Mouse (Mus musculus) layer of hippocampus, postnatal 25 days (tissue): ENCODE measurements around the gene Hilpda. TPM values are rescaled to one million over a fixed set of nuclear protein-coding genes. Genes with fewer than 3 reads are reported as not detected.

Experiments used
- DNase-seq, 2 experiments: peaks; one replicate each; pipeline ENCODE4 v3.0.0; 2022; ENCODE audit warnings: mixed read lengths in 2 of 2, low spot score in 1 of 2; ENCODE audit errors: extremely low spot score in 1 of 2
- total RNA-seq, 2 experiments: library from RNA; stranded (reverse); gene quantifications; 2 replicates each; pipeline ENCODE4 v1.2.3; 2021

The Hilpda gene
- 1 to 10 TPM; 4.6 to 6.6 TPM for total RNA-seq

DNA sequence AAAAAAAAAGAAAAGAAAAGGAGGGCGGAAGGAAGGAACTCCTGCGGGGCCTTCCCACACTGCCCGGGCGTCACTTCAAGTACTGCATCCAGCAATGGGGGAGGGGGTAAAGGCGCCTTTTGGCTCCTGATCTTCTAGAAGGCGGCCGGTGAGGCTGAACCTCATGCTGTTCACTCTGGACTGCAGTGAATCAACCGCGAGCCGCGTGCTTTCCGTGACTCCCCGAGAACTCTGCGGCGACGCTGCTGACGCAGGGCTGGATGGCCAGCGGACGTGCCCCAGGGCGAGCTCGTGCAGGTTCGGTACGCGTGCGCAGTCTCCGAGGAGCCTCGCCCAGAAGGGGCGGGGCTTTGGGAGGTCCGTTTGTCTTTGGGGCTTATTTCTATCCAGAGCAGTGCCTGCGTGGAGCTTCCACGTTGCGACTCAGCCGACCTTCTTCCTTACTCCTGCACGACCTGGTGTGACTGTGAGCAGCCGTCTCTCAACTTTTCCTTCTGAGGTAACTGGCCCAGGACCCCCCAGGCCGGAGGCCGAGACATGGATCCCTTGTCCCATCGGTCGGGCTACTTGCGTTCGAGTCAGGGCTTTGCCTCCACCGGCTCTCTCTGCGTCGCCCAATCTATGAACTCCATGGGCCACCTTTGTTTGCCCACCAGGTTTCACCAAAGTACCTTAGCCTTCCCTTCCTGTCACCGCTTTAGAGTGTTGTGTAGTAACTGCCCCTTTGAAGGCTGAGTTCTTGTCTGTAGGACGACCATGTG, at the start of gene Hilpda:
Gene Hilpda, plus strand, starts transcription at position 177 of the 761 bp plus-strand sequence.
- DNase-seq, result peak; percentile 77 to 81

DNA sequence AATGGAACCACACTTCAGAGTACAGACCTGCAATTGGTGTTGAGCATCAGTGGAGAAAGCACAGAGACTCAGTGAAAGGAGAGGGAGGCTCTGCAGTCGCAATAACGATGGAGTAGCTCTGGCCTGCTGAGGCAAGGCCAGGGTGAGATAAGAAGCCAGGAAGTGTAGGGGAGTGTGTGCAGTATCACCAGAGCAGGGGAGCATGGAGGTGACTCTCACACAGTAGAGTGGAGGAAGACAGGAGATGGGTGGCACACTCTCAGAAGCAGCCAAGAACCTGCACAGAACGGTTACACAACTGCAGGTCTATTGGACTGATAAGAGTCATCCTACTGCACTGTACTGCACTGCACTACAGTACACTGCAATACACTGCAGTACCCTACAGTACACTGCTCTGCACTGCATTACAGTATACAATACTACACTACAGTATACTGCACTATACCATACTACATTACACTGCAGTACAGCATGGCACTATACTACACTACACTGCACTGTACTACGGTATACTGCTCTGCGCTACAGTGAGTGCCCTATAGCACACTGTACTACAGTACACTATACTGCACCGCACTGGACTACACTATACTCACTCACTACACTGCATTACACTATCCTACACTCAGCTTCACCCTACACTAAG, 42.9 kb upstream of the Hilpda start:
- no peak for DNase-seq

DNA sequence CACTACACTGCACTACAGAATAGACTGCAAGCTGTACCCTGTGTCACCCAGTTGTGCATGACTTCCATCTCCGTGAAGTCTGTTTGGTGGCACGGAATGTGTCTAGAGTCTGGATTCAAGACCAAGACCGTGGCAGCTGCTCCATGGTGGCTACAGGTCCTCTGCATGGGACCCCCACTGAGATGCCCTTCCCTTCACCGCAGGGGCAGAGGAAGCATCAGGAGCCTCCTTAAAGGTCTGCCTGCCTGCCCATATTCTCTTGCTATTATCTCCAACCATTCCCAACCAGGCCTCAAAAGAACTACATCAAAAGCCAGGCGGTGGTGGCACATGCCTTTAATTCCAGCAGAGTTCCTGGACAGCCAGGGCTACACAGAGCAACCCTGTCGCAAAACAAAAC, 41.9 kb upstream of the Hilpda start:
- no peak for DNase-seq

DNA sequence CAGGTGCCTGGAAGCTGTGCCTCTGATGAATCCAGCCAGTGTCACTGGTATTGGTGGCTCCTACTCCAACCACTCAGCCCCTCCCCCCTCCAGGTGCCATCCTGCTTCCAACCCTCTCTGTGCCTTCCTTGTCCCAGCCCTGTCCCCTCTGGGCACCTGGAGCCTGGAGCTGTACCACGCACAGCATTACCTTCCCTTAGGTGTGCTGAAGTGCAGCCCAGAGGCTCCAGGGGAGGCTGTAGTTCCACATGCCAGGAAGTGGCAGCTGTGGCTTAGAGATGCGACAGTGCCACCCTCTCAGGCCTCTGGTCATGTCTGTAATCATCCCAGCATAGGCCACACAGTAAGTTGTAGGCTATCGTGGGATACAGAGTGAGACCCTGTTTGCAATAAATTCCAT, 40.5 kb upstream of the Hilpda start:
- no peak for DNase-seq

DNA sequence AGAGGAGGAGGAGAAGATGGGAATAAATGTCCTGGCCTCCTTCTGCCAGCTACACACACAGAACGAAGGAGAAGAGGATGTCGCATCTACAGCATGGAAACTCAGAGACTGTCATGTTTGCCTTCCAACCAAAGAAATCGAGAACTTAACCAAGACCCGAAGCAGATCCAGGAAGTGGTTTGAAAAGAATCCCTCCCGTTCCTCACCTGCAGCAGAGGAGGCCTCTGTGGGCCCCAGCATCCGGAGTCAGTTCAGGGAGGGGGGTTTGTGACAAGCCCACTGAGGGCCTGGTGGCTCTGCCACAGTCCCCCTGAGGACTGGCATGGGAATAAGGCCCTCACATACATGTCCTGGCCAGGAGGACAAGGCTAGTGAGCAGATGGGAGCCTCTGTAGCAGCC, 40.0 kb upstream of the Hilpda start:
- DNase-seq, result no peak

DNA sequence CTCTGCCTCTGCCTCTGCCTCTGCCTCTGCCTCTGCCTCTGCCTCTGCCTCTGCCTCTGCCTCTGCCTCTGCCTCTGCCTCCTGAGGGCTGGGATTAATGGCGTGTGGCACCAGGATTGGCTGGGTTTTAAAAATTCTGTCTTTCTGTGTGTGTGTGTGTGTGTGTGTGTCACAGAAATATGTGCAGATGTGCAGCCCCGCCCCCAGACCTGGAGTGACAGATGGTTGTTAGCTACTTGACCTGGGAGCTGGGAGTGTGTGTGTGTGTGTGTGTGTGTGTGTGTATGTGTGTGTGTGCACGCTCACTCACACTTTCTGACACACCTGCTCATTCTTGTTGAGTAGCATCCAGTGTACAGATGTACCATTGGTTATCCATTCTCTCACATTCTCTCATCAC, 38.6 kb upstream of the Hilpda start:
- no peak for DNase-seq

DNA sequence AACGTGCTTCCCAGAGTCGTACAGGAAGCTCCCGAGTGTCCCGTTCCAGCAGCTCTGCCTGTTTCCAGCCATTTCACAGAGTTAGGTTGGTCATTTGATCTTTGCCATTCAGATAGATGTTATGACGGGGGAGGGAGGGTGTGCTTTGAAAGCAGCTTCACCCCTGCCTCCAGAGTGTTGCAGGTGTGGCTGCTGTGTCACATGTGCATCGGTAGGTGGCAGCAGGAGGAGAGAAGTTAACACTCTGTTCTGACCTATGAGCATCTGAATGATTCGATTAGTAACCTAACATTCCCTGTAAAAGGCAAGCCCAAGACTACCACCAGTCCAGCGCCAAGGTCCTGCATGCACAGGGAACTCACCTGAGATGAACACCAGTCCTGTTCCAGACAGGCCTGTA, 38.0 kb upstream of the Hilpda start:
- no peak for DNase-seq

DNA sequence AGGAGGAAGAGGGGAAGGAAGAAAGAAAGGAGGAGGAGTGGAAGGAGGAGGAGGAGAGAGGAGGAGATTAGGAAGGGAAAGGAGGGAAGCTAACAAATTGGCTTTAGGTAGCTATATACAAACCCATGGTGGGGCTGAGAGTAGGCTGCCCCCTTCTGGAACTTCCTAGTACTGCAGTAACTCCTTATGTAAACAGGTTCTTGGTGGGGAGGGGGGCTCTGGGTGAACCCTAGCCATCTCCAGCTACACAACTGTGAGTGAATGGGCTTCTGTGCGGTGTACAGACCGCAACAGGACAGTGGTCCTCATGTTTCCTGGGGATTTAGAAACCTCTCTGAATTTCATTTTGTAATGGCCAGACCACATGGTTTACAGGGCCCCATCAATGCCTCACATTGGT, 31.5 kb upstream of the Hilpda start:
- DNase-seq, result peak in 1 of 2 experiments; percentile 61

DNA sequence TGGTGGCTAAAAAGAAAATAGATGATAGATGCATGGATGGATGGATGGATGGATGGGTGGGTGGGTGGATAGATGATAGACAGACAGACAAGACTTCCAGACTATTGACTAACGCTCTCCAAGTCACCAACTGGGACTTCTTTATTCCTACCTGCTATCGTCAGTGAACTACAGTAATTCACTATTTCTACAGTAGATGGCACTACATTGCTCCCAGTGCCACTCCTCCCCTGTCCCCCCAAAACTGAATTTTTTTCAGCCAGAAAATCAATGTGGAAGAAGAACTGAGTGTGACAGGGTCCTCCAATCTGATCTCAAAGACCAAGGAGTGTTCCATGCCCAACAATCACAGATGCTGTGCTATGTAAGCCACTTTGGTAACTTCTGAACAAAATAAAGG, 30.6 kb upstream of the Hilpda start:
- DNase-seq, result no peak

DNA sequence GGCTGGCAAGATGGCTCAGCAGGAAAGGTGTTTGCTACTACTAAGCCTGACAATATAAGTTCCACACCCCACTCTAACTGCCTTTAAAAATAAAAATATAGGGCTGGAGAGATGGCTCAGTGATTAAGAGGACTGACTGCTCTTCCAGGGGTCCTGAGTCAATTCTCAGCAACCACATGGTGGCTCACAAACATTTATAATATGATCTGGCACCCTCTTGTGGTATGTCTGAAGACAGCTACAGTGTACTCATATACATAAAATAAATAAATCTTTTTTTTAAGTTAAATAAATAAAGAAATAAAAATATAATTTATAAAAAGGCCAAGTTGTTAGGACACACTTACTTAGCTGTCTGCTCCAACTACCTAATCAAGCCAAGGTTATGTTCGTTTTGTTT, 30.0 kb upstream of the Hilpda start:
- DNase-seq, result no peak

DNA sequence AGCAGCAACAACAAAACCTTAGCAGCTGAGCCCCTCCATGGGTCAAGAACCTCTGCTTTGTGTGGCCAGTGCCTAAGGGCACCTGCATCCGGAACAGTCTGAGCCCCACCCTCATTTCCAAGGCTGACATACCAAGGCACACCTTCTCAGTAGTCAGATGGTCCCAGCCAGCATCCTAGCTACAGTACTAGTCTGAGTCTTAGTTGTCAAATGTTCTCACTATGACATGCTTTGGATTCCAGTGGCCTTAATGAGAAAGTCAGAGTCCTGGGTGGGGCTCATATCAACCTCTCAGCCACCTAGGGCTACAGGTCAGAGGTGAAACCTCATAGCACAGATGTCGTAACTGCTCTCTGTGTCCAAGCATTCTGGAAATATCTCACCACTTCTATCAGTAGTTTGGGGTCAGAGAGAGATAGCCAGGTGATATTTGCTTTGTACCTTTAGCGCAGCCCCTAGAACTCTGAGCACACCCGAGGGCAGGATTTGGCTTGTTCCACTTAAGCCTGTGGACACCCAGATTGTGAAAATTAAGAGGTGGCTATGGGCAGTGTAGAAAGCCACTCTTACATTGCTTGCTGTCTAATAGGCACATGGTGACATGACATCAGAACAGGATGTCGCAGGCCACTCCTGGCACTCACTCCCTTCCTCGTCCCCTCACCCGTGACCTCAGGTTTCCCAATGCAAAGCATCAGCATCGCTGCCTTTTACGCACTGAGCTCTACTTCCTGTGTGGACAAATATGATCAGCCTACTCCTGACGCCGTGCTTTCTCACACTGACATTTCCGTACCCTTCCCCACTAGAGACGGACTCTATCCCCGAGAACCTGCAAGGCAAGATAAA, 26.8 kb upstream of the Hilpda start:
- no peak for DNase-seq

DNA sequence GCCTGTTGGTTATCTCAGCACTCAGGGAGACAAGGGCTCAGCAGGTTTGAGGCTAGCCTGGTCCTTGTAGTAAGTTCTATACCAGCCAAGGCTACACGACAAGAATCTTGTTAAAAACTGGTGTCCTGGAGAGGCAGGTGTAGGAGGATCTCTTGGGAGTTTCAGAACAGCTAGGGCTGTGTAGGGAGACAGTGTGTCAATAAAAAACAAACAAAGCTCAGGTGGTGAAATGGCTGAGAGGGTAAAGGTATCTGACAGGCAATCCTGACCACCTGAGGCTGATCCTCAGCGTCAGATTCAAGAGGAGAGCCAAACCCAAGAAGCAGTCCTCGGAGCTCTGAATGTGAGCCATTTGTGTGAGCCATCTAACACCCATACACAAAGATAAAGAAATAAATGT, 26.1 kb upstream of the Hilpda start:
- DNase-seq, result no peak

DNA sequence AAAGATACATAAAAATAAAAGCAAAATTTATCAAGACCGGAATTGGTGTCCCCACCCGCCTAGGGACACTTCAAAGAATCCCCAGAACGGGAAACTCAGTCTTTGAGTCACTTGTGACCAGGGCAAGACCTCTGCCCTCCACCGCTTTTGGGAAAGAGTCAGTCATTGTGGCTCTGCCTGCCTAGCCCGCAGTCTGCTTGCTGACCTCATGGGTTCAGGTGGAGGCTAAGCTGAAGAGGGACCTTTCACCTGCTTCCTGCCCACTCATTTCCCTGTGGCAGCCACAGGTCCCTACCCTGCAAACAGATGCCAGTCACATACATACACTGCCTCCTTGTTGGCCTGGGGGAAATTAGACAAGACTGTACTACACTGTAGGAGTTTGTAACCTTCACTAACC, 25.7 kb upstream of the Hilpda start:
- DNase-seq, result no peak

DNA sequence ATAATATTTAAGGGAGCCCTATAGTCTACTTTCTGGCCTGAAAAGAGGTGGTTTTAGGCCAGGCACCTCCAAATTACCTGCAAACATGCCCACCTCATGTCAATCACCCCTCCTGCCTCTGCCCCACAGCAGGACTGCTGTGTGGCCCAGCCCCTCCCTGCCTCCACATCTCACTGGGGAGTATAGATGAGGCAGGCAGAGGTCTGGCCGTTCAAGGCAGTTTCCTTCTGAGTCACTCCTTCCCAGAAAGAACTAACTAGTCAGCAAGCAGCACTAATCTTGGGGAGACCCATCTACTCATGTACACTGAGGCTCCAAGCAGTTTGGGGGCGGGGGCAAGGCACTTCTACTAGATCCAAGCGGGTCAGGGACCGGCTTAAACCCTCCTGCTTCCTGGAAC, 25.2 kb upstream of the Hilpda start:
- DNase-seq, result no peak

DNA sequence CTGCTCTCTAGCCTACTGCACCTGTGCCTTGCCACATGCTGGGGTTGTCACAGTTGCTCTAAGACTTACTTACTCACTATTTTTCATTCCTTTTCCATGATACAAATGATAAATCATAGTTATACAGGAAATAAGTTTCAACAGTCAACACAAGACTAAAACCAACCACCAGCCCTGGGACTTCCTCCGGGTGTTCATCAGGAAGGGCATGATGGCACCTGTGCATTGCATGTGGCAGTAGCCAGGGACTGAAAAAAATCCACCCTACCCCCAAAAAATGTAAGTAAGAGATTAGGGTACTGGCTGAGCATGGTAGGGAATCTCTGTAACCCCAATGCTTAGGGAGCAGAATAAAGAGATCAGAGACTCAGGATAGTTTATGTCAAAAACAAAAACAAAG, 12.9 kb upstream of the Hilpda start:
- no peak for DNase-seq

DNA sequence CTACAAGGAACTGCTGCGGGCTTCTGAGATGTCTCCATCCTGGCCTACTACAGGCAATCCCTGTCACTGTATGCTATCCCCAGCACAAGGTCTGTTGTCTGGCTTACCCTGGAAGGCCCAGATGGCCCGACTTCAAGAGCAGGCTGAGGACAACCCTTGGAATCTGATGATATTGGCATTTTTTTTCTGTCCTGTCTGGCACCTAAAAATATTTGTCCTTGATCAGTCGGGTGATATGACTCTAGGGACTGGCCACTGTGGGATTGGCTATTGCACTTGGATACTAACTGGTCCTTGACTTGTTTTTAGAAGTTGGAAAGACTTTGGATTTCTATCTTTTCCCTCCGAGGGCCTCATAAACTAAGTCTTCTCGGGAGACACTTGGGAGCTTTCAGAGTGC, 10.5 kb upstream of the Hilpda start:
- DNase-seq, result no peak

DNA sequence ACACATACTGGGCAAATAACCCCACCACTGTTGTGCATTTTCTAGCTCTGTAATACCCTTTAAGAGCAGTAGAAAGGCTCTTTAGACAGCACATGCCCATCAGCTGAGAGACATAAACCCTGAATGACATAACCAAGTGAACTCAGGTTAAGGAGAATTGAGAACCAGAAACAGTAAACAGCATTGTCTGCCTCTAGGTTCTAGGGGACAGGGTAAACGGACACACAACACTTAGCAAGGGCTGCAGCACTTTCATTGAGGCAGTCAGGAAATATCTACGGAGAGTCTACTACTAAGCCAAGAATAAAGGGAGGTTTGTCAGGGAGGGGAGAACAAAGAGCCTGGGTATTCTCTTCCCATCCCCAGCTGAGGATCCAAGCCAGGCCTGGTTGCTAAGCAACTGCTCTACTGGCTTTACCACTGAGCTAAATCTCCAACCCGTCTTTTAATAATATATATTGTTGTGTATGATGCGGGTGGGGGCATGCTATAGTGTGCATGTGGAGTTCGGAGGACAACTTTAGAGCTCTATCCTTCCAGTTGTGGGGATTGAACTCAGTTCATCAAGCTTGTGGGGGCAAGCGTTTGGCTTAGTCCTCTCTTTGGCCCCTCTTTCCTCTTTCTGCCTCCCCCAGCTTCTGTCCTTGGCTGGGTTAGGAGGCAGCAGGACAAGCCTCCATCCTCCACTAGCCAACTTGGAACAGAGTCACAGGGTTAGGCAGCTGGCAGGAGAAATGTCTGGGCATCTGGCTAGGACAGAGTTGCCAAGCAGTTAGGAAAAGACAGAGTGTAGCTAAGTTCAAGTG, 8.4 kb upstream of the Hilpda start:
- DNase-seq, result peak; percentile 11 to 32

DNA sequence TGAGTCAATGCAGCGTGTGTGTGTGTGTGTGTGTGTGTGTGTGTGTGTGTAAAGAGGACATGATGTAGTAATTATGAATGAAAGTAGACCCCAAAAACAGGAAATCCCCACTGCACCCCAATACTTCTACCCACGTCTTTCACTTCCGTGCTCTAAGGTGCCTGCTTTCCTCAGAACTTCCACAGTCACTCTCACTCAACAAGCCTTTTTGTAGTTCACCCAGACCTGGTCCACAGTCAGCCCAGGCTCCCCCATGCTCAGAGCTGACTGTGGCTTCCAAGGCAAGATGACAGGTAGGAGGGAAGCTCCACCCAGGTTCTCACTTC, 7.9 kb upstream of the Hilpda start:
- DNase-seq, result no peak

DNA sequence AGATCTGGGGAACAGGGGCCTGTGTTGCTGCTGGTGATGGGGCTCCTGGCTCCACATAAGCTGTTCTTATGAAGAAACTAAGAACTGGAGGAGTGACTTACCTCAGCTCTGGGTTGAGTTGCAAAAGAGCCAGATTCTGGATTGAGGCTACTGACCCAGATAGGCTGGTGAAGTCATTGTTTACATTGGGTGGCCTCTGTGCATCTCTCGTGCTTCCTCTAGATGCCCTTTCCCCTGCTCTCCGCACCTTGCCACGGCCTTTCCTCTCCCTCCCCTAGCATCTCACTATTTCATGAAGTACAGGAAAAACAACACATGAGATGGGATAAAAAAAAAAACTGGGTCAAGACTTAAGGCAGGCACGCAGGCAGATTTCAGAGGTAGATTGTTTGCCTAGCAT, 5.4 kb upstream of the Hilpda start:
- DNase-seq, result no peak

DNA sequence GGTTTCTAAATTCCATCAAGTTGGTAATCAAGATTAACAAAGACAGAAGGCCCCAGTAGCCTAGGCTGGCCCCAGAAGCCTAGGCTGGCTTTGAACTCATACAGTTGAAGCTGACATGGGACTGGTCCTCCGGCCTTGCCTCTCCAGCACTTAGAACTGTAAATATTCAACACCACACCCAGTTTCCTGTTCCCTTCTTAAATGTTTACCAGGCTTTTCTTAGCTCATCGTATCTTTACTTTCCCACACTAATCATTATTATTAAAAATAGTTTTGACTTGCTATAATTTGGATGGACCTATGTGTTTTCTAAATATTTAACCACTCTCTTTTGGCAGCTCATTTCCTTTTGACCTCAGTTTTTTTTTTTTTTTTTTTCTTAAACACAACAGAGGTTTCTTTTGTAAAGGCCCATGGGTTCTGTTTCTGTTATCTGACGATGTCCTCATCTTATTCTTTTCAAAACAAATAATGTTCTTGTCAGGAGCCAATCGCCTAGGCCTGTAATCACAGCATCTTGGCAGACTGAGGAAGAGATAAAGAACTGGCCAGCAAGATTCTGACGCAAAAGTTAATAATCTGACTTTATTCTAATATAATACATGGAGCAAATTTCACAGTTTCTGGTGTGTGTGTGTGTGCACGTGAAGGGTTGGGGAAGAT, 3.2 kb upstream of the Hilpda start:
- no peak for DNase-seq
